Mouse (Mus musculus) kidney, postnatal 4 days (tissue): ENCODE measurements around the gene Aco2.

Experiments used
- DNase-seq, 2 experiments: peaks; one replicate each; pipeline ENCODE4 v3.0.0; 2021; ENCODE audit warnings: mixed read lengths in 2 of 2

The Aco2 gene

GRCm38 (mm10) chr15:81872262-81873136 is at the start of gene Aco2:
Aco2 (plus strand) TSS chr15:81872309.
- peak; percentile 99 to 100 for DNase-seq

- no peak for DNase-seq
These were observed 49.5 kb upstream of the Aco2 start for GRCm38 (mm10) chr15:81822631-81823030.

- no peak for DNase-seq
These were observed 47.3 kb upstream of the Aco2 start for GRCm38 (mm10) chr15:81824832-81825231.

GRCm38 (mm10) chr15:81828426-81829207 is 43.5 kb upstream of the Aco2 start:
- DNase-seq, result no peak

GRCm38 (mm10) chr15:81829208-81829580 is 42.9 kb upstream of the Aco2 start:
- no peak for DNase-seq

GRCm38 (mm10) chr15:81830530-81830929 is 41.6 kb upstream of the Aco2 start:
- DNase-seq, result no peak

GRCm38 (mm10) chr15:81831136-81831825 is 40.8 kb upstream of the Aco2 start:
- DNase-seq, result peak; percentile 96 to 97

GRCm38 (mm10) chr15:81832219-81832618 is 39.9 kb upstream of the Aco2 start:
- DNase-seq, result no peak

GRCm38 (mm10) chr15:81833481-81833880 is 38.6 kb upstream of the Aco2 start:
- DNase-seq, result no peak

GRCm38 (mm10) chr15:81834171-81834841 is 37.8 kb upstream of the Aco2 start:
- DNase-seq, result no peak

- DNase-seq, result no peak
These were observed 36.9 kb upstream of the Aco2 start for GRCm38 (mm10) chr15:81835007-81835880.

- DNase-seq, result peak; percentile 85 to 93
These were observed 35.8 kb upstream of the Aco2 start for GRCm38 (mm10) chr15:81836124-81836821.

GRCm38 (mm10) chr15:81836966-81837920 is 34.9 kb upstream of the Aco2 start:
- DNase-seq, result no peak

- no peak for DNase-seq
These were observed 33.4 kb upstream of the Aco2 start for GRCm38 (mm10) chr15:81838554-81839235.

- DNase-seq, result peak; percentile 60 to 70
These were observed 32.5 kb upstream of the Aco2 start for GRCm38 (mm10) chr15:81839634-81840033.

- DNase-seq, result no peak
These were observed 31.8 kb upstream of the Aco2 start for GRCm38 (mm10) chr15:81840306-81840705.

GRCm38 (mm10) chr15:81842275-81842674 is 29.8 kb upstream of the Aco2 start:
- DNase-seq, result no peak

- DNase-seq, result no peak
These were observed 27.0 kb upstream of the Aco2 start for GRCm38 (mm10) chr15:81845033-81845625.

GRCm38 (mm10) chr15:81845724-81846123 is 26.4 kb upstream of the Aco2 start:
- DNase-seq, result peak; percentile 35 to 63
